Mouse (Mus musculus) retina, postnatal 1 day (tissue): ENCODE measurements at regions not wholly inside any gene's neighbourhood (a gene's known extent, or its start where the extent isn't known, plus 50 kb on each side); places are given as distances from the start of the nearest gene placed in this dataset.

Experiments used
- DNase-seq: peaks from one replicate; pipeline ENCODE4 v3.0.0-alpha.2; 2012

DNA sequence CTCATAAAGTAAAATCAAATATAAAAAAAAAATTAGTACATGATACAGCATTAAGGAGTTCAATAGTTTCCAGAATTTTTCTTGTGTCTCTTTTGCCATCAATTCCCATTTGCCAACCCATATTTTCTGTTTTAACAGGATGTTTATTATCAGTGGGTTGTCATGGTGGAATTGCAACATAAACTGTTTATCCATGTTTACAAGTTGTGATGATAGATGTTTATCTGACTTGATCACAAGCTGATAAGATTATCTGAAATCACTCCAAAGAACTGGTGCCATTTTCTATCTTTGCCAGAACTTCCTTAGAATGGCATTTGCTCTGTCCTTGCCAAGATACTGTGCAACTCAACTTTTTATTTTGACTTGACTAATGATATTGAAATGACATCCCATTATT, 466.8 kb downstream of the Pcdh7 start:
- no peak for DNase-seq

DNA sequence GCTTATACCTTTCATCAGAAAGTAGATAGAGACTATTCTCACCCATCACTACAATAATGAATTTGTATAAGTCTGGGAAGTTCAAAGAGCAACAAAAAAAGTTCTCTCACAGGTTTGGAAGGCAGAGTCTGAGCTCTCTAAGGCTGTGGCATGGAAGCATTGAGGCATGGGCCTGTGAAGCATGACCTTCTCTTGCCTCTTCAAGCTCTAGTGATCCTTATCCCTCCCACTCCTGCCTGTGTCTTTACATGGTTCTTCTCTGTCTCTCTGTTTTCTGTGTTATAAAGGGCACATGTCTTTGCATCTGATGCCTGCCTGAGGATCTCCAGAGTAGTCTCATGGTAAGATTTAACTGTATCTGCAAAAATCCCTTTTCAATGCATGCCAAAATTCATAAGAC, 489.8 kb downstream of the Pcdh7 start:
- no peak for DNase-seq

- DNase-seq: no peak
These were observed 509.4 kb downstream of the Pcdh7 start for GRCm38 (mm10) chr5:58227137-58227536.

DNA sequence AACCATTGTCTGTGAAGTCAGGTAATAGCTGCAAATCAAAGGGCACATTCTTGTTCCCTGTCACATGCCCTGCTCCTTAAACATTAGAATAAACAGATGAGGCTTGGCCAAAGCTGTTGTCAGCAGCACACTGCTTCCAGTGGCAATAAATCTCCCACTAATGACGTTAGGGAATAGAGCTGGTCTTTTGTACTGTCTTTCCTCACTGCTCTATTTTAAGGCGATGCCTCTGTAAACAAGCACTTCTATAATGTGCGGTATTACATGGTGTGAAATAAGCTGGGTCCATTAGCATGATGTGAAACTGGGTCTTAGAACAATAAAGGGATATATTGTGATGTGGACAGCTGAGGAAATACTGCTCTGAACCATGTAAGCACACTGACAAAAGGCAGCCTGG, 511.0 kb downstream of the Pcdh7 start:
- DNase-seq: peak; percentile 0
